Mouse (Mus musculus) stomach, postnatal 0 days (tissue): ENCODE data around the gene Ovca2.

Experiments
- CTCF ChIP-seq: IDR thresholded peaks from 2 replicates; pipeline ENCODE4 v1.5.1; 2016; ENCODE audit warnings: antibody characterized with exemption, low read depth, mild to moderate bottlenecking, moderate library complexity
- EP300 ChIP-seq: optimal IDR thresholded peaks from 2 replicates; pipeline ENCODE3; 2016; ENCODE audit warnings: antibody characterized with exemption

DNA sequence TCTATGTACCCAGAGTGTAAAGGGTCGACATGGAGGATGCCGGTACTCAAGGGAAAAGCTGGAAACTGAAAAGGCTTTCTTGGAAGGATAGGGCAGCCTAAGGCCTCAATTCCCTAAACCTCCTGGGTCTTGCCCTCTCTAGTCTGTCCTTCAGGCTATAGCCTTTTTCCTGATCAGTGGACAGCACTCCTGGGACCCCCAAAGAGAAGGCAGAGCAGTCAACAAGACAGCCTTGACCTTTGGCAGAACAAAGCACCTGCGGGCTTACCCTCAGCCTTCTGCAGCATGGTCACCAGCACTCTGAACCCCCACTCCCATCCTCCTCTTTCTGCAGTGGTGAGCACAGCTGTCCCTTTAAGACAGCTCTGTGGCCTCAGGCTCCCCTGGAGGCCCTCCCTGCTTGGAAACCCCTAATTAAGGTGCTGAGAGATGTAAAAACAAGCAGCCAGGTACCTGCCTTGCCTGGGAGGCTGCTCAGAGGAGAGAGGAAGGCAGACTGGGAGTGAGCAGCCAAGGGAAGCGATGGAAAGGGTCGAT is 12.3 kb upstream of the Ovca2 start, which contains the start of gene Dph1:
- TF ChIP-seq CTCF = no peak
- TF ChIP-seq EP300 = no peak
